Mouse (Mus musculus) stomach, postnatal 0 days (tissue): ENCODE measurements around the gene Il34. TPM values are rescaled to one million over a fixed set of nuclear protein-coding genes. Genes with fewer than 3 reads are reported as not detected.

Experiments used
- ATAC-seq: fragments of 200-750 bp; cut with Nextera tagmentation; 2 replicates; pipeline ENCODE4 v1.8.0; 2017; ENCODE audit not compliant: low FRiP score, low TSS enrichment
- DNase-seq: peaks from one replicate; pipeline ENCODE4 v3.0.0-alpha.2; 2016; ENCODE audit warnings: low spot score
- H3K27ac ChIP-seq: fragments of 300-500 bp; sonication (generic); replicated peaks from 2 replicates; pipeline ENCODE4 v1.5.1; 2014; ENCODE audit warnings: mild to moderate bottlenecking, control low read depth
- H3K27me3 ChIP-seq: fragments of 300-500 bp; sonication (generic); 2 replicates; pipeline ENCODE4 v1.6.1; 2014; ENCODE audit warnings: low read length; ENCODE audit not compliant: control insufficient read depth, insufficient read depth
- H3K36me3 ChIP-seq: fragments of 300-500 bp; sonication (generic); 2 replicates; pipeline ENCODE4 v1.6.1; 2014; ENCODE audit warnings: low read length, mixed read lengths; ENCODE audit not compliant: control insufficient read depth, insufficient read depth
- H3K4me1 ChIP-seq: fragments of 300-500 bp; sonication (generic); replicated peaks from 2 replicates; pipeline ENCODE4 v1.6.1; 2014; ENCODE audit warnings: antibody characterized with exemption; ENCODE audit not compliant: control insufficient read depth, insufficient read depth
- H3K4me2 ChIP-seq: fragments of 300-500 bp; sonication (generic); replicated peaks from 2 replicates; pipeline ENCODE4 v1.6.1; 2014; ENCODE audit warnings: low read depth, mild to moderate bottlenecking, control low read depth, moderate library complexity
- H3K4me3 ChIP-seq: fragments of 300-500 bp; sonication (generic); 2 replicates; pipeline ENCODE4 v1.5.1; 2014; ENCODE audit warnings: low read depth, low read length, control low read depth
- H3K9ac ChIP-seq: fragments of 300-500 bp; sonication (generic); 2 replicates; pipeline ENCODE4 v1.6.1; 2014; ENCODE audit warnings: mild to moderate bottlenecking, low read length, control low read depth, mixed read lengths
- H3K9me3 ChIP-seq: fragments of 300-500 bp; sonication (generic); 2 replicates; pipeline ENCODE4 v1.6.1; 2016; ENCODE audit warnings: low read length; ENCODE audit not compliant: control insufficient read depth
- CTCF ChIP-seq: IDR thresholded peaks from 2 replicates; pipeline ENCODE4 v1.5.1; 2016; ENCODE audit warnings: antibody characterized with exemption, low read depth, mild to moderate bottlenecking, moderate library complexity
- EP300 ChIP-seq: optimal IDR thresholded peaks from 2 replicates; pipeline ENCODE3; 2016; ENCODE audit warnings: antibody characterized with exemption
- WGBS: fragments of 180-500 bp; shearing (Covaris S2); extraction: QIAGEN DNeasy Blood & Tissue Kit; methylation state at CpG from one replicate; pipeline ENCODE4 v1.1.7; 2014; 5-methylcytosine and 5-hydroxymethylcytosine counted together
- polyA plus RNA-seq: library from polyadenylated mRNA; unstranded; fragments of >200 nt; fragmentation: Nextera tagmentation; extraction: Ambion mirVana; gene quantifications from 2 replicates; pipeline ENCODE4 v1.2.1, GENCODE M21; 2015

The Il34 gene
- polyA plus RNA-seq, 1 experiment from 2014 or later, result 6.4 TPM

DNA sequence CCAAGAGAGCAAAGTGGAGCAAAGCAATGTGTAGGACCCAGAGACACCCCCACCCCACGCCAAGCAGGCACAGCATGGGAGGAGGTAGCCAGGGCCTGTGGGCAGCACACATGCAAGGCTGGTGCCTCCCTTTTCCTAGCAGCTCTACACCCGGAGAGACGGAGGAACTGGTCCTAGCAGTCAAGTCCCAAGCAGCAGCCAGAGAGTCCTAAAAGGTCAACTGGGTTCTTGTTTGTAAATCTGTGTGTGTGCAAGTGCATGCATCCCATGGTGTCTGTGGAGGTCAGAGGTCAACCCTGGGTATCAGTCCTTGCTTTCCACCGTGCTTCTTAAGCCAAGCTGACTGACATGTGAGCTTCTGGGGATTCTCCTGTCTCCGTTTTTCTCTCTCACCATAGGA lies 111.5 kb downstream of the Il34 start:
- Histone ChIP-seq H3K4me2 (no peak overlapping the region), H3K36me3 (no peaks in the 10 kb centered on the region; the same call in 1 of the 2 replicates), H3K4me3 (no peak overlapping the region), H3K9me3 (no peaks in the 10 kb centered on the region), H3K27me3 (no peaks in the 10 kb centered on the region), H3K9ac (no peak overlapping the region), H3K4me1 (no peaks in the 10 kb centered on the region), H3K27ac (no peak overlapping the region)
- WGBS, result 81% methylated on average over 5 of the region's 5 CpGs
- DNase-seq, result no peak
- ATAC-seq, result no peak
- no peak for TF ChIP-seq EP300
- no peak for TF ChIP-seq CTCF

Other genes with a start within 250 kb of the Il34 start
- 7.7 and 9.5 TPM in 2 replicates for gene Vac14, start 187.3 kb downstream of the Il34 start, polyA plus RNA-seq
- 5.7 and 7.5 TPM in 2 replicates for gene Mtss1l, start 84.4 kb downstream of the Il34 start, polyA plus RNA-seq
- gene Cog4, start 40.7 kb upstream of the Il34 start, polyA plus RNA-seq, result 34.1 and 34.9 TPM in 2 replicates
- 38.6 and 39.0 TPM in 2 replicates for gene Sf3b3, start 40.9 kb upstream of the Il34 start, polyA plus RNA-seq
- gene Fuk, start 96.6 kb upstream of the Il34 start, polyA plus RNA-seq, result 6.0 and 6.5 TPM in 2 replicates
- 7.1 and 7.3 TPM in 2 replicates for gene St3gal2, start 114.0 kb upstream of the Il34 start, polyA plus RNA-seq
- gene Ddx19a, start 191.9 kb upstream of the Il34 start, polyA plus RNA-seq, result 6.2 and 7.5 TPM in 2 replicates
- gene Ddx19b, start 225.8 kb upstream of the Il34 start, polyA plus RNA-seq, result 4.1 and 4.8 TPM in 2 replicates
- gene Aars, start 227.2 kb upstream of the Il34 start, polyA plus RNA-seq, result 27.4 and 28.8 TPM in 2 replicates